Mouse (Mus musculus) gastrocnemius, postnatal 25 days (tissue): ENCODE measurements at regions not wholly inside any gene's neighbourhood (a gene's known extent, or its start where the extent isn't known, plus 50 kb on each side); places are given as distances from the start of the nearest gene placed in this dataset.

Source experiments
- DNase-seq: peaks from one replicate; pipeline ENCODE4 v3.0.0; 2022

GRCm38 (mm10) chr7:70117930-70118922 is 248.3 kb downstream of the Nr2f2 start:
- no peak for DNase-seq

DNA sequence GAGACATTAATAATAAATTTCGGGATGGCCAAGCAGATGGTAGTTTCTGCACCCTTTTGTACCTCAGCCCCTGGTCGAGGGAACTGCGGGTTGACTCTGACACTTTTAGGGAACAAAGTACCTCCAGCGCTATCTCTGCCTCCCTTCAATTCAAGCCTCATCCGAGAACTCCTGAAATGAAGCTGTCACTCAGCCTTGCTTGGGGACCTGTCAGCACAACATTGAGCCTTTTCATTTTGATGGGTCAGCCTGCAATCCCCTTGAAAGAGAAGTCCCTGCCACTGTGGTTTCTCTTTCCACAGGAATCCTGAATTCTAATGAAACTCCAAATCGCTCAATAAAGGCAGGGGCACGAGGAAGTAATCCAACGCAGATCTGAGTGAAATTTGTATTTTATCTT is 257.5 kb downstream of the Nr2f2 start:
- DNase-seq, result no peak

DNA sequence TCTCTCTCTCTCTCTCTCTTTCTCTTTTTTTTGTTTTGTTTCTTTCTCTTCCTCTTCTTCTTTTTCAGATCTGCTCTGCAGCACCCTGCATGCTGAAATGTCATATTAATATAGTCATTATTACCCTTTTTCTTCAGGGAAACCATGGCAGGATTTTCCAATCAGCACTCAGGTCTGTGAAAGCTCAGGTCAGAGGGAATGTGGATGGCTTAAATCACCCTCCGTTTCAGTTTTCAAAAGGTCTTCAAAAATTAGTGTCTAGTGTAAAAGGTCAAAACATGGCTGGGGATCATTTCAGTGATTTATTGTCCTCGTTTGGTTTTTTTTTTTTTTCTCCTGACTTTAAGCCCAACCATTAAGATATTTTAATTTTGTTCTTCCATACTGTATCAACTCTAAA is 261.5 kb downstream of the Nr2f2 start:
- no peak for DNase-seq

DNA sequence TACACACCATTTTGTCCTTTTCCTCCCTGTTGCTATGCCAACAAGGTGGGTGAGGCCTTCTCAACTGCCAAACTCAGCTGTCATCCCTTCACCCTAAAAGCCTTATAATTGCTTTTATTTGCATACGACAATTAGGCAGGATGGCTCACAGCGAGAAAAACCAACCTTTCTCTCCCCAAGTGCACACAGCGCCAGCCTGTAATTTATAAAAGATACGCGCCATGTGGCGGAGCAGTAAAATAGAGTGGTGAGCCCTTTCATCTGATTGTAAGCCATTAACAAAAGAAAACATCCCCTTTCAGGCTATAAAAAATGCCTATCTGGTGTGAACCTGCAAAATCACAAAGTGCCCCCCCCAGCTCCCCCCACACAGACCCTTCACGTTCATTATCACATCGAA is 262.0 kb downstream of the Nr2f2 start:
- no peak for DNase-seq

DNA sequence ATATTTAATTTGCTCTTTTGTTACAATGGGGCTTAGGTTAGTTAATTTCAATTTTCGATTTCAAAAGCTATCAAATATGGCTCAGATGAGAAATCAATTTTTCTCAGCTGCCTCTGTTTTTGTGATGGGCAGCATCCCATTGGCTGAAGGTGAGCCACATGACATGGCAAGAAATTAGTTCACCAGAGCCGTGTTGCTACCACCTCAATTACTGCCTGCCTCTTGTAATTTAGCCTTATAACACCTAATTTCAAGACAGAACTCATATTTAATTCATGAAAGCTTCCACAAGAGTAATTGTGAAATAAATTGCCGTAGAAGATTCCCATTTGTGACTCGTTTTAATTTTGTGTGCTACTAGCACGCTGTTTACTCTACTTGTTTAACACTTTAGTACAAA is 262.9 kb downstream of the Nr2f2 start:
- no peak for DNase-seq

- DNase-seq, result no peak
These were observed 267.5 kb downstream of the Nr2f2 start for GRCm38 (mm10) chr7:70099001-70099400.

DNA sequence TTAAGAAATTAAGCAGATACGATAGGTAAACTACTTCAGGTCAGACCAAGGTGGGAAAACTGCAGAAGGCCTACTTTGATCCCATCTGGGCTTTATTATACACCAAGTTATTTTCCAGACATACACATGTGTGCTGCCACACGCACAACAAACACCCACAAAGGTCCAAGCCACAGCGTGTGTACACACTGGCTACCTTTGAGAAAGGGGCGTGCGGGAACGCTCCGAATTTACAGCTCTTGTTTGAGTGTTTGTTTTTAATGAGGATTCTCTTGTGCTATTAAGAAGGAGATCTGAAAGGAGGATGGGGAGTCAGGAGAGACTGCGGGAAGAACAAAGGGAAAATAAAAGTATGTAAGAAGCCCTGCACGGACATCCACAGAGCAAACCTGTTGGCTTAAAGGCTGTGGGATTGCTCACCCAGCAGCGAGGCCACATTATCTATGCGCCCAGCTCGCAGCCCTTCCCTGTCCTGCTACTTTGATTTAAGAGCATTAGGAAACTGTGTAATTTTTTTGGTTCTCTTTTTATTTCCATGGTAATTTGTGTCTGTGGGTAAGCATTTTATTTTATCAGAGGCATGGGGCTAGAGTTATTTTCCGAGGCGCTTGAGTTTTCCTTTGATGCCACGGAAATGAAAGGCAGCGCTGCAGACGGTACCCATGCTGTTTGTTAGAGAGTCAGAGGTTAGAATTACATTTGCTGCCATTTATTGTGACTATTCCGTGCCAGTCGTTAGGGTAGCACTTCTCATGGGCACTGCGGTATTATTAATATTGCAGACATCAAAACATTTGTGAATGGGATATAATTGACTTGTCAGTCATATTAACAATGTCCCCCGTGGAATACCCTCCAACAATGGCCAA is 272.4 kb downstream of the Nr2f2 start:
- no peak for DNase-seq

DNA sequence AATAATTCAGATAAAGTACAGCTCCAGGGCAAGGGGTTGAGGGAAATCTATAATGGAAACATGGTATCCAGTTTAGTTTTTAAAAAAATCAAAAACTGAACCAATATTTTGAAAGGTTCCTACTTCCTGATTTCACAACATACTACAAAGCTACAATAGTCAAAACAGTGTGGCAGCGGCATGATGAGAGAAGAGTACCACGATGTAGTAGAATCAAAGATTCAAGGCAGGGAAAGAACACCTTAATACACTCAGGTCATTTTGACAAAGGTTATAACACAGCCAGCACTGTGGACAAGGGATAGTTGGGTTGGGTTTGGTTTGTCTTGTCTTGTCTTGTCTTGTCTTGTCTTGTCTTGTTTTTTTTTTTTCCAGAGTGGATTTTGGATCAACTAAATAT is 274.4 kb downstream of the Nr2f2 start:
- DNase-seq, result no peak

DNA sequence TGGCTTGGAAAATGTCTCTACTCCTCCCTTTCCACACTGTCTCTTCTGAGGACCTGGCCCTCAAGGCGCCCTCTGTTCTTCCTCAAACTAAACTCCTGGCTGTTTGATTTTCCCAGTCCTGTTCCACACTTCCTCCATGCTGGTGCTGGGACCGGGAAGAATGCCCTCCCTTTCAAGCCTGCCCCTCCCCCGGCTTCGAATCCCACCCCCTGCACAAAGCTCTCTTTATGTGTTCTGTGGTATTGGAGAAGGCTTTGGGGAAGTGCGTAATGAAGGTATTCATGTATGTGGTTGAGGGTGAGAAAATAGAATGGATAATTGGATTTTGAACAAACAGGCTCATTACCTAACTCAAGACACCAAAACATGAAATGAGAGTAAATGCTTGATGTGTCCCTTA is 277.4 kb downstream of the Nr2f2 start:
- no peak for DNase-seq

GRCm38 (mm10) chr7:70069662-70070061 is 296.9 kb downstream of the Nr2f2 start:
- no peak for DNase-seq

GRCm38 (mm10) chr7:70067828-70068719 is 298.5 kb downstream of the Nr2f2 start:
- no peak for DNase-seq

DNA sequence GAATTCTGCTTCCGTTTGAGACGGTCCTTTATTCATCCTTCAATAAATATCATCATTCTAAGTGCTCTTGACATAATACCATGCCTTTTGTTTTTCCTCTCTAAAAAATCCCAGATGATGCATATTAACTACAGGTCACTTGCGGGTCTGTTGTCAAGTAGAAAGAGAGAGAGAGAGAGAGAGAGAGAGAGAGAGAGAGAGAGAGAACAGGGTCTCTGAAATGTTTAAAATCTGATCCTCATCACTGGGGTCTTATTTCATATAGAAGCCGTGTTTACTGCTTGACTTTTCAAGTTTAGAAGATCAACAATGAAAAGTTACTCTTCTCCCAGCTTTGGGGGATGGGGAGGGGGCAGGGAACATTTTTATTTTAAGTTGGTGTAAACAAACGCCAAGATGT is 299.5 kb downstream of the Nr2f2 start:
- DNase-seq, result no peak

- DNase-seq, result no peak
These were observed 300.1 kb downstream of the Nr2f2 start for GRCm38 (mm10) chr7:70066448-70066847.

GRCm38 (mm10) chr7:70065471-70066130 is 300.9 kb downstream of the Nr2f2 start:
- DNase-seq, result no peak

DNA sequence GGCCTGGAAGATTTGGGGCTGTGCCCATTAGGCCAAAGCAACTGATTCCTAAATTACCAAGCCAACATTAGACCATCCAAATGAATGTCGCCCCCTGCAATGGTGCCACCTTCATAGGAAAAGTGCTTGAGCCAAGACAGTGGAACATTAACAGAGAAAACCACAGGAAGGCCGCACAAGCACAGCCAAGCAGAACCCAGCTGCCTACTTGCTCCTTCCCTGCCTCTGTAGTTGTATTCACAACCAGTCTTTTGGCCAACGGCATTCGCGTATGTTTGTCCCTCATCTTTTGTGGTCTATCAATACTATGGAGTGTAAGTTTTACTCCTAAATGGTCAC is 319.2 kb downstream of the Nr2f2 start:
- DNase-seq, result no peak

DNA sequence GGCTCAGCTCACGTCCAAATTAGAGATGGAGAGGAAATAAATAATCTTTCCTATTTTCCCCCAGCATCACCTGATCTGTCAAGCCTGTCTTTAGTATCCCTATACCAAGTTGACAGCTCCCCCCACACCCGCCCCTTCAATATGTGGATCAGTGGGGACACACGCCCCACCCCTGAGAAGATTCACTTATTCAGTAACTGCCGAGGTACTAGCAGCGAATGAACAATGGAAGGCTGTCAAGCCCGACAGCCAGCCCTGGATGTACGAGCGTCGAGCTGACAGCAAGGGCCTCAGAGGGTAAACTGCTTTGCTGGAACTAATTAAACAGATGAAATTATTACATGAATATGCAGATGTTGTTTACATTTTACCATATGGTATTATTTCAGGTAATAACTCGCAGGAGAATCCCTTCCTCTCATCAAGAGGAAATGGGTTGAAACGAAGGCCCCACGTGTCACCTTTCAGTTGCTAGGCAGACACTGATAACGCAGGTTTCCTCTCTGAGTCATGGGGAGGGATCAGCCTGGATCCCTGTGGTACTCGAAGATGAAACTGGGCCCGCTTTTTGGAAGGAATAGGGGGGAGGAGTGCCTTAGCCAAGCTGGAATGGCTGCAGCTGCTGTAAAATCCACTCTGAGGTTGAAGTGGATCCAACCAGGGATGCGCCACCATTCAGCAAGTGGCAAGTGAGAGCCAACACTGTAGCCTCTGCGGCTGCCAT is 319.7 kb downstream of the Nr2f2 start:
- no peak for DNase-seq

DNA sequence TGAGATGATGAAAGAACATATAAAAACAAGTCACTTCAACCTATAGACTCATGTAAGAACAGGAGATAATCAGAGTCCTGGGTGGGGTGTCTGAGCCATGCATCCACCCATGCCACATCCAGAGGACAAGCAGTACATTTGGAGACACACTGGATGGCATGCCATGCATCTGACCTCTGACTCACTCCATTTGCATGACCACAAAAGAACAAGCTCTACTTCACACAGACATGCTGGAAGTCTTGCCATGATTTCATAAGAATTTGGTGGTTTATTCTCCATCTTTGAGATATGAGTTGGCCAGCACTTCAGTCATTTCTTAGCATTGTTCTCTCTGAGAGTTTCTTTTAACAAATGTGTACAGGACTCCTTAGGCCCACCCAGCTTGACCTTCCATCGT is 329.5 kb downstream of the Nr2f2 start:
- no peak for DNase-seq

GRCm38 (mm10) chr7:70032857-70033256 is 333.7 kb downstream of the Nr2f2 start:
- no peak for DNase-seq

- DNase-seq, result no peak
These were observed 337.2 kb downstream of the Nr2f2 start for GRCm38 (mm10) chr7:70029311-70029710.

DNA sequence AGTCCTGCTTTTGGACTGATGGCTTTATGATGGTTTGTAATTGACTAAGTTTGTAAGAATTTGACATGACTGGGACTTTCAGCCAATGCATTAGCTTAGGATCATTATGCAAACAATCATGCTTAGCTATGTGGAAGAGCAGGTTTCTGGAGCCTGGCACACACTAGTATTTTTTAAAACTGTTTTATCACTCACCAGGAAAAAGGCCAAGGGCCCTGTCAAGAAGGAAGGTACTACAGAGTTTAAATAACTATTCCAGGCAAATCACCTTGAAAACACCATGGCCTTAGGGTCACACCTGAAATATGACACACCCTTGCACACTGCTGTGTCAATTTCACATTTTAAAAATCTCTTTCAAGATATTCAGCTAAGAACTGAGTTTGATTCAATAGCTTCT is 341.0 kb downstream of the Nr2f2 start:
- DNase-seq, result no peak

- DNase-seq, result no peak
These were observed 349.9 kb downstream of the Nr2f2 start for GRCm38 (mm10) chr7:70016611-70017010.
